Mouse (Mus musculus): Measurements from ENCODE around the gene Phlda2. TPM values are rescaled to one million over a fixed set of nuclear protein-coding genes. Genes with fewer than 3 reads are reported as not detected.

The Phlda2 gene
- polyA plus RNA-seq, 1 experiment from 2014 or later, result 0.87 TPM

DNA sequence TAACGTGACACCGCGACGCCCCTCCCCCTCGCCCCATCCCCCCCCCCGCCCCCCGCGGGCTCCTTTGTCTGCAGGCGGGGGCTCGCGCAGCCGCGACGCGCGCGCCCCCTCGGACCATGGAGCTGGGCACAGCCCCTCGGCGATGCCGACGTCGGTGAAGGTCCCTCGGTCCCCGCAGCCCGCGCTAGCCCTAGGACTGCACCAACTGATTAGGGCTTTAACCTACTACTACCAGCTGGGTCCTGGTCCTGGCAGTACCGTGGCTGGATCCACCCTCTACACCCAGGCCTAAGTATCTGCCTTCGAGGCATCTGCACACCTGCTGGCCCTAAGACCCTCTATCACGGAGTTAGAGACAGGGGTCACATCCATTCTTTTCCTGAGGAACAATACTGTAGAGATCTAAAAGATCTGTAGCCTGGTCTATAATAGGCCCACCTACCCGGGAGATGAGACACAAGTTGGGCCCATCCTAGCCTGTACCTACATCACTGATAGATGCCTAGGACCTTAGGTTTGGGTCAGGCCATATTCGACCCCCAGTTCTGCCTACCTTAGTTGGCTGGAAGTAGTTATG lies 41.6 kb downstream of the Phlda2 start:
- H3K4me2 ChIP-seq (replicated peaks), result peak overlapping the region; percentile 58
- H3K9me3 ChIP-seq (ENCODE audit: control insufficient read depth, low read length), result peaks cover 21% of the 10 kb centered on the region; the same call in 1 of the 2 replicates
- WGBS, result 47% methylated on average over 28 of the region's 32 CpGs
- ATAC-seq (ENCODE audit: low FRiP score) (peak; percentile 47), DNase-seq (ENCODE audit: low spot score) (no peak)
- H3K27me3 ChIP-seq (ENCODE audit: control insufficient read depth, insufficient read depth, low read length), result peaks cover 4% of the 10 kb centered on the region; the same call in 1 of the 2 replicates
- H3K4me1 ChIP-seq (replicated peaks; ENCODE audit: control insufficient read depth, insufficient read depth, low read length), result peaks cover 14% of the 10 kb centered on the region
- 0 out of 2 replicates have a peak overlapping the region, but pooled peaks have one; percentile 39 for H3K9ac ChIP-seq
- H3K27ac ChIP-seq, result peak overlapping the region; percentile 61; the same call in 1 of the 2 replicates
- H3K4me3 ChIP-seq (replicated peaks; ENCODE audit: low read length), result peak overlapping the region; percentile 49
- no peaks in the 10 kb centered on the region for H3K36me3 ChIP-seq (replicated peaks; ENCODE audit: control insufficient read depth, insufficient read depth)

DNA sequence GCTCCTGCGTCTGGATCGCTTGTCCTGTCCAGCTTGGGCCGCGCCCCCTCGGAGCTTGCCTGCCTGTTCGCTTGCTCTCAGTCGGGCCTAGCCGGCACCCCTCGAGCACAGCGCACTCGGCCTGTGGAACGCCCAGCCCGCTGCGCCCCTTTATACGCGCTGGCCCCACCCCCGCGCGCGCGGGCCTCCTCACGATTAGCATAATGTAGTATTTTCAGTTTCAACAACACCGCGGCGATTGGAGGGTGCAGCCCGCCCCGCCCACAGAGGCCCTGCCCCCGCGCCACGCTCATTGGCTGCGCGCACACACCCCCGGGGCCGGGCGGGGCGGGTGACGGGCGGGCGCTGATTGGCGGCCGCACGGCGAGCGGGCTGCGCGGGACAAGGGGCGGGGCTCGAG lies 42.1 kb downstream of the Phlda2 start, which contains the start of gene Cdkn1c:
Gene Cdkn1c, minus strand, starts transcription at position 177 of the 400 bp plus-strand sequence.
- H3K4me2 ChIP-seq (replicated peaks), result peak within 1 kb of the TSS; percentile 58
- WGBS, result 30% methylated on average over 47 of the region's 48 CpGs
- peak within 1 kb of the TSS; percentile 71 for H3K27ac ChIP-seq
- H3K4me1 ChIP-seq (replicated peaks; ENCODE audit: control insufficient read depth, insufficient read depth, low read length), result peaks cover 14% of the 10 kb centered on the region
- H3K9me3 ChIP-seq (ENCODE audit: control insufficient read depth, low read length), result peaks cover 21% of the 10 kb centered on the region; the same call in 1 of the 2 replicates
- H3K27me3 ChIP-seq (ENCODE audit: control insufficient read depth, insufficient read depth, low read length), result peaks cover 4% of the 10 kb centered on the region; the same call in 1 of the 2 replicates
- H3K4me3 ChIP-seq (replicated peaks; ENCODE audit: low read length), result peak within 1 kb of the TSS; percentile 49
- ATAC-seq (ENCODE audit: low FRiP score), result peak; percentile 84
- H3K9ac ChIP-seq, result peak within 1 kb of the TSS; percentile 60
- H3K36me3 ChIP-seq (replicated peaks; ENCODE audit: control insufficient read depth, insufficient read depth), result no peaks in the 10 kb centered on the region
- DNase-seq (ENCODE audit: low spot score), result peak; percentile 87

DNA sequence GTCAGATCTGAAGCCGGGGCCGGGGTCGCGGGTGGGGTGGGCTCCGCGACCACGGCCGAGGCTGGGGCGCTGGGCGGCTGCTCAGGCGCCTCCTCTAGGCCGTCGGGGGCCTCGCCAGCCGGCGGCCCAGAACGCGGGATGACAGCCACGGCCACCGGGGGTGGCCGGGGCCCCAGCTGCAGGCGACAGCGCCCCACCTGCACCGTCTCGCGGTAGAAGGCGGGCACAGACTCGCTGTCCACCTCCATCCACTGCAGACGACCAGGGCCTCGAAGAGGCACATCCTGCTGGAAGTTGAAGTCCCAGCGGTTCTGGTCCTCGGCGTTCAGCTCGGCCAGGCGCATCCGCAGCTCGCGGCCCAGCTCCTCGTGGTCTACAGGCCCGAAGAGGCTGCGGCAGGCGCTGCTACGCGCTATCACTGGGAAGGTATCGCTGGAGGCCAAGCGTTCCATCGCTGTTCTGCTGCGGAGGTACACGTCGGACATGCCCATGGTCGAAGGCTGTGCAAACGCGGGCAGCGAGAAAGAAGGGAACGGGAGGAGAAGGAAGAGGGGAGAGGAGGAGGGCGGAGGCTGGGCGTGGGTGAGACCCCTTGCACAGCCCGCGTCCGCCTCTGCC lies 42.6 kb downstream of the Phlda2 start:
- peaks cover 4% of the 10 kb centered on the region; the same call in 1 of the 2 replicates for H3K27me3 ChIP-seq (ENCODE audit: control insufficient read depth, insufficient read depth, low read length)
- peak overlapping the region; percentile 49 for H3K4me3 ChIP-seq (replicated peaks; ENCODE audit: low read length)
- H3K4me2 ChIP-seq (replicated peaks), result peak overlapping the region; percentile 58
- ATAC-seq (ENCODE audit: low FRiP score) (peak; percentile 1; the same call in 1 of the 2 replicates), DNase-seq (ENCODE audit: low spot score) (no peak)
- no peaks in the 10 kb centered on the region for H3K36me3 ChIP-seq (replicated peaks; ENCODE audit: control insufficient read depth, insufficient read depth)
- H3K4me1 ChIP-seq (replicated peaks; ENCODE audit: control insufficient read depth, insufficient read depth, low read length), result peaks cover 14% of the 10 kb centered on the region
- H3K9me3 ChIP-seq (ENCODE audit: control insufficient read depth, low read length), result peaks cover 21% of the 10 kb centered on the region; the same call in 1 of the 2 replicates
- 37% methylated on average over 59 of the region's 60 CpGs for WGBS
- peak overlapping the region; percentile 60 for H3K9ac ChIP-seq
- H3K27ac ChIP-seq, result peak overlapping the region; percentile 71; the same call in 1 of the 2 replicates

DNA sequence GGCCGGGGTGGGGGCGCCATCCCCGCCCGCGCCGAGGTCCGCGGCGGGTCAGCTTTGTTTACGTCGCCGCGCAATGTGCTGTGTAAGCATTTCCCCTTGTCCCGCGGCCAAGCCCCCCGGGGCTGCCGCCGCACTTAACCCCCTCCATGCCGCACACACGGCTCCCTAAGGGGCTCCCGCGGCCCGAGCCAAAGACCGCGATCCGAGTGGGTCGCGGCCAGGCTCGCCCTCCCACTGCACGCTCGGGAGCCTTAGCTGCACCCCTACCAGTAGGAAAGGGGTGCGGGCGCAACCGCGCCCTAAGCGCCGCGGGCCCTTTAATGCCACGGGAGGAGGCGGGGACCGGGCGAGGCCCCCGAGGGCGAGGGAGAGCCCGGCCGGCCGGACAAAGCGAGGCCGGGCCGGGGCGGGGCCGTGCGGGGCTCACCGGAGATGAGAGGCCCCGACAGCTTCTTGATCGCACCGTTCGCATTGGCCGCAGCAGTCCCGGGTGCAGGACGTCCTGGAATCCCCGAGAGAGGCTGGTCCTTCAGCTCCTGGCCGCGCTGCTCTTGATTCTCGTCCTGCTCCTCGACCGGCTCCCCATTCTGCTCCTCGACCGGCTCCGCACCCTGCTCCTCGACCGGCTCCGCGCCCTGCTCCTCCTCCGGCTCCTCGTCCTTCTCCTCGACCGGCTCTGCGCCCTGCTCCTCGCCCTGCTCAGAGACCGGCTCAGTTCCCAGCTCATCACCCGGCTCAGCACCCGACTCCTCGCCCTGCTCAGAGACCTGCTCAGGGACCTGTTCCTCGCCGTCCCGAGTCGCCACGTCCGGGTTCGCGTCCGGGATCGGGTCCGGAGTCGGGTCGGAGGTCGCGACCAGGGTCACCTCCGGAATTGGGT lies 43.4 kb downstream of the Phlda2 start:
- Histone ChIP-seq H3K4me2 (replicated peaks) (peak overlapping the region; percentile 58), H3K9me3 (ENCODE audit: control insufficient read depth, low read length) (peaks cover 21% of the 10 kb centered on the region; the same call in 1 of the 2 replicates), H3K4me1 (replicated peaks; ENCODE audit: control insufficient read depth, insufficient read depth, low read length) (peaks cover 8% of the 10 kb centered on the region), H3K4me3 (replicated peaks; ENCODE audit: low read length) (peak overlapping the region; percentile 49), H3K9ac (peak overlapping the region; percentile 60), H3K27me3 (ENCODE audit: control insufficient read depth, insufficient read depth, low read length) (peaks cover 3% of the 10 kb centered on the region; the same call in 1 of the 2 replicates), H3K27ac (peak overlapping the region; percentile 71; the same call in 1 of the 2 replicates), H3K36me3 (replicated peaks; ENCODE audit: control insufficient read depth, insufficient read depth) (no peaks in the 10 kb centered on the region)
- WGBS, result 33% methylated on average over 95 of the region's 100 CpGs
- ATAC-seq (ENCODE audit: low FRiP score) (no peak), DNase-seq (ENCODE audit: low spot score) (no peak)

DNA sequence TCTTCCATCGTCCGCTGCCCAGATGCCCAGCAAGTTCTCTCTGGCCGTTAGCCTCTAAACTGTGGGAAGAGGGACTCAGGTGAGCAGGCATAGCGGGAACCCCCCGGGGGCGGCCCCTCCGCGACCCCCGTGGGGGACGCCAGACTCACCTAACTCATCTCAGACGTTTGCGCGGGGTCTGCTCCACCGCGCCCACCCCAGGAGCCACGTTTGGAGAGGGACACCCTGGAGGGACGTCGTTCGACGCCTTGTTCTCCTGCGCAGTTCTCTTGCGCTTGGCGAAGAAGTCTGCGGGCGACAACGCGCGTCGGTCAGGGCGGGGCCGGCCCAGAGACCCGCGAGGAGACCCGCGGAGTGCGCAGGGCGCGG lies 44.0 kb downstream of the Phlda2 start:
- Histone ChIP-seq H3K9ac (peak overlapping the region; percentile 60), H3K36me3 (replicated peaks; ENCODE audit: control insufficient read depth, insufficient read depth) (no peaks in the 10 kb centered on the region), H3K4me2 (replicated peaks) (peak overlapping the region; percentile 58), H3K4me1 (replicated peaks; ENCODE audit: control insufficient read depth, insufficient read depth, low read length) (peaks cover 4% of the 10 kb centered on the region; the same call in 1 of the 2 replicates), H3K9me3 (ENCODE audit: control insufficient read depth, low read length) (peaks cover 21% of the 10 kb centered on the region; the same call in 1 of the 2 replicates), H3K27ac (peak overlapping the region; percentile 71; the same call in 1 of the 2 replicates), H3K27me3 (ENCODE audit: control insufficient read depth, insufficient read depth, low read length) (no peaks in the 10 kb centered on the region), H3K4me3 (replicated peaks; ENCODE audit: low read length) (peak overlapping the region; percentile 49)
- ATAC-seq (ENCODE audit: low FRiP score) (no peak), DNase-seq (ENCODE audit: low spot score) (no peak)
- WGBS, result 27% methylated on average over 28 of the region's 38 CpGs

Other genes starting within 250 kb of the Phlda2 start
- gene Cdkn1c, start 42.1 kb downstream of the Phlda2 start, polyA plus RNA-seq (2014; fragmentation: Nextera tagmentation; extraction: Ambion mirVana), result 293 and 336 TPM in 2 replicates
- 0.90 and 1.0 TPM in 2 replicates for gene Slc22a18, start 29.4 kb downstream of the Phlda2 start, polyA plus RNA-seq (2014; fragmentation: Nextera tagmentation; extraction: Ambion mirVana)
- 151 and 170 TPM in 2 replicates for gene Nap1l4, start 46.0 kb upstream of the Phlda2 start, polyA plus RNA-seq (2014; fragmentation: Nextera tagmentation; extraction: Ambion mirVana)
- gene Cars, start 96.9 kb upstream of the Phlda2 start, polyA plus RNA-seq (2014; fragmentation: Nextera tagmentation; extraction: Ambion mirVana), result 62.4 and 70.5 TPM in 2 replicates
- gene Tnfrsf26, start 125.6 kb upstream of the Phlda2 start, polyA plus RNA-seq (2014; fragmentation: Nextera tagmentation; extraction: Ambion mirVana), result 0.17 and 0.33 TPM in 2 replicates
- gene Tnfrsf22, start 146.5 kb upstream of the Phlda2 start, polyA plus RNA-seq (2014; fragmentation: Nextera tagmentation; extraction: Ambion mirVana), result 3.1 and 4.7 TPM in 2 replicates
- gene Tnfrsf23, start 182.7 kb upstream of the Phlda2 start, polyA plus RNA-seq (2014; fragmentation: Nextera tagmentation; extraction: Ambion mirVana), result 0.64 and 0.80 TPM in 2 replicates

All from hindbrain, embryonic 14.5 days (tissue).